Mouse (Mus musculus) ES-E14 (cell line): ENCODE data around the gene U2af1.

Source experiments
- CHD2 ChIP-seq: IDR thresholded peaks from 2 replicates; pipeline ENCODE4 v1.6.1; 2014; ENCODE audit warnings: mild to moderate bottlenecking, low read depth, low read length, inconsistent platforms
- HCFC1 ChIP-seq: IDR thresholded peaks from 2 replicates; pipeline ENCODE4 v1.6.1; 2012; ENCODE audit warnings: low read length, inconsistent platforms, borderline replicate concordance; ENCODE audit not compliant: insufficient read depth
- MAFK ChIP-seq: IDR thresholded peaks from 2 replicates; pipeline ENCODE4 v1.6.1; 2014; ENCODE audit warnings: mild to moderate bottlenecking, low read depth, low read length, inconsistent platforms; ENCODE audit not compliant: insufficient read depth
- ZC3H11A ChIP-seq: IDR thresholded peaks from 2 replicates; pipeline ENCODE4 v1.6.1; 2012; ENCODE audit warnings: low read depth, mild to moderate bottlenecking, inconsistent platforms, low read length, borderline replicate concordance
- ZNF384 ChIP-seq: IDR thresholded peaks from 2 replicates; pipeline ENCODE4 v1.6.1; 2012; ENCODE audit warnings: low read depth, low read length, inconsistent platforms

- no peak for TF ChIP-seq MAFK
- no peak for TF ChIP-seq CHD2
- TF ChIP-seq ZNF384: no peak
- no peak; the same call in 1 of the 2 replicates for TF ChIP-seq HCFC1
- peak; percentile 97 for TF ChIP-seq ZC3H11A
Observed at GRCm38 (mm10) chr17:31685514-31686224, 27.0 kb upstream of the U2af1 start.
